Mouse (Mus musculus) MEL (cell line): ENCODE data around the gene Tpsg1. TPM values are rescaled to one million over a fixed set of nuclear protein-coding genes. Genes with fewer than 3 reads are reported as not detected.

Source experiments
- DNase-seq: peaks from one replicate; pipeline ENCODE4 v3.0.0; 2011; ENCODE audit warnings: low read depth, low spot score
- H3K27ac ChIP-seq: 2 replicates; pipeline ENCODE4 v1.5.1; 2012; ENCODE audit warnings: low read depth, mild to moderate bottlenecking, control low read depth, low read length, moderate library complexity; ENCODE audit not compliant: control insufficient read depth
- H3K27me3 ChIP-seq, 2 experiments: fragments of 150-350 bp in 1 of 2; sonication (generic) in 1 of 2; 2 replicates each; pipeline ENCODE4 v1.6.1; 2012; ENCODE audit warnings: low read length in 2 of 2, mild to moderate bottlenecking in 2 of 2, improper control_type of control experiment in 1 of 2, moderate library complexity in 1 of 2; ENCODE audit not compliant: insufficient read depth in 2 of 2, control insufficient read depth in 1 of 2
- H3K36me3 ChIP-seq, 2 experiments: 2 replicates each; pipeline ENCODE4 v1.6.1; 2012 to 2014; ENCODE audit warnings: low read length in 2 of 2, improper control_type of control experiment in 1 of 2, inconsistent platforms in 1 of 2, mild to moderate bottlenecking in 1 of 2; ENCODE audit not compliant: insufficient read depth in 2 of 2, control insufficient read depth in 1 of 2
- H3K4me1 ChIP-seq, 2 experiments: fragments of 150-350 bp in 1 of 2; sonication (generic) in 1 of 2; 2 replicates each; pipeline ENCODE4 v1.6.1; 2012; ENCODE audit warnings: low read length in 2 of 2, improper control_type of control experiment in 1 of 2, mild to moderate bottlenecking in 1 of 2; ENCODE audit not compliant: insufficient read depth in 2 of 2, control insufficient read depth in 1 of 2
- H3K4me3 ChIP-seq, 2 experiments: fragments of 150-350 bp in 1 of 2; sonication (generic) in 1 of 2; 2 replicates each; pipeline ENCODE4 v1.5.1; 2012; ENCODE audit warnings: low read depth in 2 of 2, low read length in 2 of 2, mild to moderate bottlenecking in 2 of 2, moderate library complexity in 2 of 2, control low read depth in 1 of 2, improper control_type of control experiment in 1 of 2; ENCODE audit not compliant: control insufficient read depth in 1 of 2, insufficient read depth in 1 of 2
- H3K79me2 ChIP-seq: 2 replicates; pipeline ENCODE4 v1.6.1; 2012; ENCODE audit warnings: mild to moderate bottlenecking, low read length, moderate library complexity; ENCODE audit not compliant: control insufficient read depth, poor library complexity, insufficient read depth
- H3K9ac ChIP-seq: 2 replicates; pipeline ENCODE4 v1.6.1; 2012; ENCODE audit warnings: low read depth, mild to moderate bottlenecking, control low read depth, low read length, moderate library complexity; ENCODE audit not compliant: control insufficient read depth, poor library complexity, severe bottlenecking
- H3K9me3 ChIP-seq: fragments of 150-350 bp; sonication (generic); replicated peaks from 2 replicates; pipeline ENCODE4 v1.6.1; 2012; ENCODE audit warnings: mild to moderate bottlenecking, low read length, improper control_type of control experiment, moderate library complexity; ENCODE audit not compliant: insufficient read depth
- CHD2 ChIP-seq: IDR thresholded peaks from 2 replicates; pipeline ENCODE4 v1.6.1; 2011; ENCODE audit warnings: low read length, improper control_type of control experiment
- CTCF ChIP-seq, 3 experiments: IDR thresholded peaks in 2 of 3; conservative IDR thresholded peaks in 1 of 3; 2 replicates each; pipeline ENCODE4 v1.5.1; 2011 to 2012; ENCODE audit warnings: low read length in 3 of 3, low read depth in 2 of 3, mild to moderate bottlenecking in 2 of 3, improper control_type of control experiment in 1 of 3, inconsistent platforms in 1 of 3, mixed read lengths in 1 of 3, moderate library complexity in 1 of 3; ENCODE audit not compliant: control insufficient read depth in 1 of 3, insufficient read depth in 1 of 3, poor library complexity in 1 of 3, severe bottlenecking in 1 of 3
- ELF1 ChIP-seq: IDR thresholded peaks from 2 replicates; pipeline ENCODE4 v1.6.1; 2014; ENCODE audit warnings: low read depth, mild to moderate bottlenecking, inconsistent platforms, low read length, improper control_type of control experiment, moderate library complexity
- GABPA ChIP-seq: IDR thresholded peaks from 2 replicates; pipeline ENCODE4 v1.6.1; 2012; ENCODE audit warnings: low read depth, mild to moderate bottlenecking, inconsistent platforms, low read length, improper control_type of control experiment, moderate library complexity
- MAFK ChIP-seq: IDR thresholded peaks from 2 replicates; pipeline ENCODE4 v1.6.1; 2011; ENCODE audit warnings: low read depth, mild to moderate bottlenecking, low read length, improper control_type of control experiment, borderline replicate concordance
- MYB ChIP-seq: IDR thresholded peaks from 2 replicates; pipeline ENCODE4 v1.6.1; 2011; ENCODE audit warnings: mild to moderate bottlenecking, low read depth, low read length, improper control_type of control experiment
- MYC ChIP-seq: IDR thresholded peaks from 2 replicates; pipeline ENCODE4 v1.6.1; 2011; ENCODE audit warnings: low read depth, mild to moderate bottlenecking, low read length, improper control_type of control experiment, moderate library complexity
- POLR2A ChIP-seq, 2 experiments: IDR thresholded peaks; 2 replicates each; pipeline ENCODE4 v1.6.1; 2011 to 2012; ENCODE audit warnings: low read length in 2 of 2, mild to moderate bottlenecking in 2 of 2, control low read depth in 1 of 2, improper control_type of control experiment in 1 of 2, low read depth in 1 of 2, moderate library complexity in 1 of 2; ENCODE audit not compliant: control insufficient read depth in 1 of 2, insufficient read depth in 1 of 2, poor library complexity in 1 of 2
- POLR2AphosphoS2 ChIP-seq: IDR thresholded peaks from 2 replicates; pipeline ENCODE4 v1.6.1; 2011; ENCODE audit warnings: low read length, improper control_type of control experiment
- POLR2AphosphoS5 ChIP-seq: IDR thresholded peaks from 2 replicates; pipeline ENCODE4 v1.6.1; 2012; ENCODE audit warnings: low read depth, borderline replicate concordance, mild to moderate bottlenecking, inconsistent platforms, low read length, moderate library complexity, mixed read lengths
- RAD21 ChIP-seq: IDR thresholded peaks from 2 replicates; pipeline ENCODE4 v1.6.1; 2011; ENCODE audit warnings: mild to moderate bottlenecking, low read depth, low read length, improper control_type of control experiment
- SIN3A ChIP-seq: IDR thresholded peaks from 2 replicates; pipeline ENCODE4 v1.6.1; 2012; ENCODE audit warnings: low read length, improper control_type of control experiment, inconsistent platforms
- SMC3 ChIP-seq: IDR thresholded peaks from 2 replicates; pipeline ENCODE4 v1.6.1; 2011; ENCODE audit warnings: low read depth, low read length, improper control_type of control experiment
- USF1 ChIP-seq: IDR thresholded peaks from 2 replicates; pipeline ENCODE4 v1.6.1; 2014; ENCODE audit warnings: low read depth, mild to moderate bottlenecking, inconsistent platforms, low read length, improper control_type of control experiment, moderate library complexity
- ZMIZ1 ChIP-seq: IDR thresholded peaks from 2 replicates; pipeline ENCODE4 v1.6.1; 2012; ENCODE audit warnings: low read depth, mild to moderate bottlenecking, inconsistent platforms, low read length, improper control_type of control experiment, moderate library complexity
- polyA plus RNA-seq, 2 experiments: library from polyadenylated mRNA; stranded (reverse) in 1 of 2; unstranded in 1 of 2; fragments of >175 nt in 1 of 2; fragments of >200 nt in 1 of 2; gene quantifications; 2 replicates each; pipeline versions ENCODE4 v1.2.1 to v1.2.4; 2012; ENCODE audit warnings: low replicate concordance in 2 of 2, low read depth in 1 of 2; ENCODE audit not compliant: insufficient read length in 2 of 2, insufficient read depth in 1 of 2, missing spikeins in 1 of 2
- total RNA-seq: library from RNA; depleted of rRNA; stranded (reverse); fragments of 300-350 nt; gene quantifications from 2 replicates; pipeline ENCODE4 v1.2.3, GENCODE M21; 2012

Gene Tpsg1
- total and polyA plus RNA-seq, 3 experiments = not detected

GRCm38 (mm10) chr17:25402224-25402623 is 33.2 kb downstream of the Tpsg1 start:
- Histone ChIP-seq H3K36me3 (no peaks in the 10 kb centered on the region), H3K4me3 (no peak overlapping the region), H3K27me3 (no peaks in the 10 kb centered on the region), H3K27ac (no peak overlapping the region), H3K9me3 (no peaks in the 10 kb centered on the region), H3K4me1 (no peaks in the 10 kb centered on the region), H3K9ac (no peak overlapping the region), H3K79me2 (no peaks in the 10 kb centered on the region)
- TF ChIP-seq POLR2A (IDR thresholded peaks at IDR 0.05; ENCODE audit: control insufficient read depth in 1 of 2, insufficient read depth in 1 of 2, low read depth in 1 of 2, low read length in 2 of 2, poor library complexity in 1 of 2) = no peak
- TF ChIP-seq SIN3A = no peak
- TF ChIP-seq POLR2AphosphoS5 = no peak
- no peak for DNase-seq

- TF ChIP-seq SMC3 (no peak), CTCF (IDR thresholded peaks at IDR 0.05 in 2 of 3, conservative IDR thresholded peaks at IDR 0.05 in 1 of 3; ENCODE audit: control insufficient read depth in 1 of 3, insufficient read depth in 1 of 3, low read depth in 2 of 3, low read length in 3 of 3, poor library complexity in 1 of 3, severe bottlenecking in 1 of 3) (no peak)
- no peaks in the 10 kb centered on the region for H3K79me2 ChIP-seq
- H3K9ac ChIP-seq = no peak overlapping the region
- no peaks in the 10 kb centered on the region for H3K36me3 ChIP-seq
- DNase-seq = no peak
- no peaks in the 10 kb centered on the region for H3K27me3 ChIP-seq
- no peak overlapping the region for H3K27ac ChIP-seq
- H3K4me3 ChIP-seq = no peak overlapping the region
- no peaks in the 10 kb centered on the region for H3K9me3 ChIP-seq
- H3K4me1 ChIP-seq = no peaks in the 10 kb centered on the region
These were observed 35.1 kb downstream of the Tpsg1 start for GRCm38 (mm10) chr17:25404190-25404589.

GRCm38 (mm10) chr17:25405224-25405895 is 36.3 kb downstream of the Tpsg1 start:
- H3K27ac ChIP-seq = no peak overlapping the region
- no peaks in the 10 kb centered on the region for H3K36me3 ChIP-seq
- no peak overlapping the region for H3K4me3 ChIP-seq
- H3K4me1 ChIP-seq = no peaks in the 10 kb centered on the region
- no peak overlapping the region for H3K9ac ChIP-seq
- TF ChIP-seq MAFK = no peak
- no peak for TF ChIP-seq USF1
- no peaks in the 10 kb centered on the region for H3K9me3 ChIP-seq
- no peaks in the 10 kb centered on the region for H3K27me3 ChIP-seq
- H3K79me2 ChIP-seq = no peaks in the 10 kb centered on the region
- DNase-seq = no peak

GRCm38 (mm10) chr17:25406011-25406441 is 37.0 kb downstream of the Tpsg1 start:
- Histone ChIP-seq H3K4me1 (no peaks in the 10 kb centered on the region), H3K36me3 (no peaks in the 10 kb centered on the region), H3K79me2 (no peaks in the 10 kb centered on the region), H3K27ac (no peak overlapping the region), H3K9me3 (no peaks in the 10 kb centered on the region), H3K27me3 (no peaks in the 10 kb centered on the region), H3K4me3 (no peak overlapping the region), H3K9ac (no peak overlapping the region)
- no peak for DNase-seq
- TF ChIP-seq ELF1 (no peak), POLR2AphosphoS2 (no peak), GABPA (no peak), MYC (no peak), SIN3A (no peak), CTCF (IDR thresholded peaks at IDR 0.05 in 2 of 3, conservative IDR thresholded peaks at IDR 0.05 in 1 of 3; ENCODE audit: control insufficient read depth in 1 of 3, insufficient read depth in 1 of 3, low read depth in 2 of 3, low read length in 3 of 3, poor library complexity in 1 of 3, severe bottlenecking in 1 of 3) (no peak), RAD21 (no peak), CHD2 (no peak), MYB (no peak), MAFK (no peak), ZMIZ1 (no peak)
